Mouse (Mus musculus) limb, embryonic 13.5 days (tissue): ENCODE measurements at regions not wholly inside any gene's neighbourhood (a gene's known extent, or its start where the extent isn't known, plus 50 kb on each side); places are given as distances from the start of the nearest gene placed in this dataset.

Experiments used
- ATAC-seq: fragments of 200-750 bp; cut with Nextera tagmentation; 2 replicates; pipeline ENCODE4 v1.8.0; 2017; ENCODE audit warnings: low read depth, moderate number of reproducible peaks, moderate TSS enrichment; ENCODE audit not compliant: low FRiP score
- H3K27ac ChIP-seq: fragments of 300-500 bp; sonication (generic); 2 replicates; pipeline ENCODE4 v1.5.1; 2015; ENCODE audit warnings: inconsistent platforms, mild to moderate bottlenecking, moderate library complexity
- H3K27me3 ChIP-seq: fragments of 300-500 bp; sonication (generic); 2 replicates; pipeline ENCODE4 v1.6.1; 2015; ENCODE audit warnings: mild to moderate bottlenecking, inconsistent platforms
- H3K36me3 ChIP-seq: fragments of 300-500 bp; sonication (generic); 2 replicates; pipeline ENCODE4 v1.6.1; 2015; ENCODE audit warnings: inconsistent platforms, mild to moderate bottlenecking, moderate library complexity
- H3K4me1 ChIP-seq: fragments of 300-500 bp; sonication (generic); 2 replicates; pipeline ENCODE4 v1.6.1; 2015; ENCODE audit warnings: inconsistent platforms
- H3K4me2 ChIP-seq: fragments of 300-500 bp; sonication (generic); replicated peaks from 2 replicates; pipeline ENCODE4 v1.6.1; 2015; ENCODE audit warnings: inconsistent platforms, mild to moderate bottlenecking, moderate library complexity
- H3K4me3 ChIP-seq: fragments of 300-500 bp; sonication (generic); 2 replicates; pipeline ENCODE4 v1.5.1; 2015; ENCODE audit warnings: moderate library complexity, mild to moderate bottlenecking, inconsistent platforms
- H3K9ac ChIP-seq: fragments of 300-500 bp; sonication (generic); 2 replicates; pipeline ENCODE4 v1.6.1; 2015; ENCODE audit warnings: mild to moderate bottlenecking, inconsistent platforms
- H3K9me3 ChIP-seq: fragments of 300-500 bp; sonication (generic); 2 replicates; pipeline ENCODE4 v1.6.1; 2016; ENCODE audit warnings: inconsistent platforms
- WGBS: fragments of 180-500 bp; shearing (Covaris S2); methylation state at CpG from one replicate; pipeline ENCODE4 v1.1.7; 2015; 5-methylcytosine and 5-hydroxymethylcytosine counted together

DNA sequence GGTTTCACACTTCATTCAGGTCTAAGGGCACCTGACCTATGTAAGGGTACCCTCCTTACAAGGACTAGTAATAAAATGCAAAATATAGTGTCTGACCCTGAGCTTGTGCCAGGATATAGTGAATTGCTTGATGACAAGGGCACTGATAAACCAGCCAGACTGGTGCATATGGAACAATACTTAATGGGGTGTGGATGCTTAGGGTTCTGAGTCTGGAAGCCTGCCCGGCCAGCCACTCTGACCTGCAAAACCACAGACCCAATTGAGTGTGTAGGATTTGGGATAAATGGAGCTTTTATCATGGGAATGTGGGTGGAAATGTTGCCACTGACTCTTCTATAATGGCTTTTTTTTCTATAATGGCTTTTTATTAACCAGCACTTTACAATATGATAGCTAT lies 1838.7 kb upstream of the Dsel start:
- Histone ChIP-seq H3K9ac (no peak overlapping the region), H3K9me3 (no peaks in the 10 kb centered on the region), H3K4me3 (no peak overlapping the region), H3K4me2 (no peak overlapping the region), H3K27ac (no peak overlapping the region), H3K27me3 (no peaks in the 10 kb centered on the region), H3K4me1 (no peaks in the 10 kb centered on the region), H3K36me3 (no peaks in the 10 kb centered on the region)
- no peak for ATAC-seq
- WGBS: 82% methylated on average over 1 of the region's 1 CpGs

DNA sequence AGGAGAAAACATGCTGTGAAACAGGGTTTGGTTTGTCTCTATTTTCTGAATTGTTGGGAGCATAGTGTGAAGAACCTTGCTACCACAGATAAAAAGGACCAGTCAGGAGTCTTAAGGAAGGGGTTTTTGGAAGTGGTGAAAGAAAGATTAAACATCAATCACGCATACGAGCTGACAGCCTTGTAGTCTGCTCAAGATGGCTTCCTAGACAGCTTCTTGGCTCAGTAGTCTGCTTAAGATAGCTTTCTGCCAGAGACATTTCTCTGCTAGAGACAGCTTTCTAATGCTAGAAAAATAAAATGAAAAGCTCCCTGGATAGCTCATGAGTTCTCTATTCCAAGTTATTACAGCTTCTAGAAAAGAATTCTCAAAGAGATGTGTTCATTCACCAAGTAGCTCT lies 1823.9 kb upstream of the Dsel start:
- Histone ChIP-seq H3K4me2 (no peak overlapping the region), H3K9me3 (no peaks in the 10 kb centered on the region), H3K27me3 (no peaks in the 10 kb centered on the region), H3K4me1 (no peaks in the 10 kb centered on the region), H3K4me3 (no peak overlapping the region), H3K27ac (no peak overlapping the region), H3K36me3 (no peaks in the 10 kb centered on the region), H3K9ac (no peak overlapping the region)
- 85% methylated on average over 2 of the region's 2 CpGs for WGBS
- ATAC-seq: no peak

DNA sequence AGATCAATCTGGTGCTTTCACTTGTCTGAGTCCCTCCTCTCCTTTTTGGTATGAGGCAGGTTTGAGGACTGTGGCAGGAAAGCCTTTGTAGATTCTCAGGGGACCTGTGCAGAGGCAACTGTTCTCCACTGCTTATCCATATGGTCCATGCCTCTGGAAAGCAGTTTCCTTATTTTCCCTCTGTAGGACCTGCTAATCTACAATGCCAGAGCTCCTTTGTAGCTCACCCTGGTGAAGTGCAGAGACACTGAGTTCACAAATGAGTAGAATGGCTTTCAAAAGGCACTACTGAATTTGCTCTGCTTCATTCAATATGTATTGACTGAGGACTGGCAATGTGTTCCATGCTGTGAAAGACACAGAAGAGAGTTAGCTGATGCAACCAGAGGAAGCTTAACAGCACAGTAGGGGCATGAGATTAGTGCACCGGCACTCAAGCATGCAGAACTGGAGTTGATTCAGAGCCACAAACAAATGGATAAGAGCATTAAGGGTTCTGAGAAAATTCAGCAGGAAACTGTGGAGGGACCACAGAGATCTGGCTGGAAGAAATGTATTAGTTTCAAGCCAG lies 1811.7 kb upstream of the Dsel start:
- Histone ChIP-seq H3K4me3 (no peak overlapping the region), H3K9ac (no peak overlapping the region), H3K27me3 (no peaks in the 10 kb centered on the region), H3K36me3 (no peaks in the 10 kb centered on the region), H3K9me3 (no peaks in the 10 kb centered on the region), H3K4me1 (no peaks in the 10 kb centered on the region), H3K4me2 (no peak overlapping the region), H3K27ac (no peak overlapping the region)
- no peak for ATAC-seq
- WGBS: 68% methylated on average over 1 of the region's 1 CpGs

GRCm38 (mm10) chr1:113630898-113631297 lies 1766.2 kb upstream of the Dsel start:
- ATAC-seq: peak; percentile 36; the same call in 1 of the 2 replicates
- H3K27me3 ChIP-seq: no peaks in the 10 kb centered on the region
- no peak overlapping the region for H3K4me2 ChIP-seq
- no peak overlapping the region for H3K4me3 ChIP-seq
- H3K4me1 ChIP-seq: no peaks in the 10 kb centered on the region
- 43% methylated on average over 1 of the region's 1 CpGs for WGBS
- H3K27ac ChIP-seq: no peak overlapping the region
- H3K9ac ChIP-seq: no peak overlapping the region
- H3K9me3 ChIP-seq: 0 out of 2 replicates have a peak, but pooled peaks cover 3% of the 10 kb centered on the region
- no peaks in the 10 kb centered on the region for H3K36me3 ChIP-seq
